Mouse (Mus musculus): Measurements from ENCODE around the gene Fgfr2.

GRCm38 (mm10) chr7:130563276-130563675 is 2559.9 kb downstream of the Fgfr2 start:
- TF ChIP-seq CTCF (conservative IDR thresholded peaks at IDR 0.05; ENCODE audit: low read length) (no peak), NANOG (IDR thresholded peaks at IDR 0.05; ENCODE audit: borderline replicate concordance, low read length) (no peak), POU5F1 (IDR thresholded peaks at IDR 0.05; ENCODE audit: borderline replicate concordance, low read length) (no peak)

Data from E14TG2a.4 (cell line).